Mouse (Mus musculus): ENCODE results near the gene Pld3.

Gene Pld3

GRCm38 (mm10) chr7:27552931-27553513 lies at the start of gene Pld3, which contains the start of gene 2310022A10Rik:
TSS of gene Pld3 (minus strand) at chr7:27553218.
TSS of gene 2310022A10Rik (plus strand) at chr7:27553233.
- DNase-seq = peak; percentile 93

DNA sequence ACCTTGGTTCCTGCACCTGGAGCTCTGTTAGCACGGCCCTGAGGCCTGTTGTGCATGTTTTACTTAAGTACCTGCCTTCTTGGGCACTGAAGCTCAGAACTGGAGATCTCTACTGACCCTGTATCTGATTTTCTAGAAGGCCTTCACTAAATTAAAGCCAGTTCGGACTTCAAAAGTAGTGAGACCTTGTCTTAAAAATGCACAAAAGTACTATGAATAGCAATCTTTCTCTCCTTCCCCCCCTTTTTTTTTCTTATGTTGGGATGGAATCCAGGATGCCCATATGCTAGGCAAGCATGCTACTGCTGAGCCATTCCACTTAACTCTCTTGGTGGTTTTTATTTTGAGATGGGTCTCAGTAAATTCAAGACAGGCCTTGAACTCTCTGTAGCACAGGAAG lies 49.1 kb upstream of the Pld3 start:
- no peak for DNase-seq

GRCm38 (mm10) chr7:27601628-27602027 lies 48.6 kb upstream of the Pld3 start:
- no peak for DNase-seq

DNA sequence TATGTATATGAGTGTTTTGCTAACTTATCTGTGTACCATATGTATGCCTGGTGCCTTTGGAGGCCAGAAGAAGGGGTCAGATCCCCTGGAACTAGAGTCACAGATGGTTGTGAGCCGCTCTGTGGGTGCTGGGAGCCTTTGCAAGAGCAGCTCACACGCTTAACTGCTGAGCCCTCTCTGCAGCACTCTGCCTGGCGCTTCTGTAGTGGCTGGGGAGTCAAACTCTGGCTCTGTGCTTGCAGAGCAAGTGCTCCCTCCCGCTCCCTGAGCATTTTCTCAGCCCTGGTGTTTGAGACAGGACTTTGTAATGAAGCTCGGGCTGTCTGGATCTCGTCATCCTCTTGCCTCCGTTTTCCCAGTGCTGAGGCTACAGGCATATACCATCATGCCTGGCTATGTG lies 45.0 kb upstream of the Pld3 start:
- DNase-seq = no peak

GRCm38 (mm10) chr7:27596586-27597503 lies 43.8 kb upstream of the Pld3 start:
- DNase-seq = peak; percentile 42

- DNase-seq = no peak
Observed at GRCm38 (mm10) chr7:27592934-27593645, 40.1 kb upstream of the Pld3 start.

GRCm38 (mm10) chr7:27592217-27592929 lies 39.4 kb upstream of the Pld3 start:
- DNase-seq = peak; percentile 32

- peak; percentile 91 for DNase-seq
Observed at GRCm38 (mm10) chr7:27591266-27592216, 38.5 kb upstream of the Pld3 start, which contains the start of gene Akt2. TSS of gene Akt2 (plus strand) at chr7:27591552.

- DNase-seq = no peak
Observed at GRCm38 (mm10) chr7:27590566-27591213, 37.7 kb upstream of the Pld3 start.

DNA sequence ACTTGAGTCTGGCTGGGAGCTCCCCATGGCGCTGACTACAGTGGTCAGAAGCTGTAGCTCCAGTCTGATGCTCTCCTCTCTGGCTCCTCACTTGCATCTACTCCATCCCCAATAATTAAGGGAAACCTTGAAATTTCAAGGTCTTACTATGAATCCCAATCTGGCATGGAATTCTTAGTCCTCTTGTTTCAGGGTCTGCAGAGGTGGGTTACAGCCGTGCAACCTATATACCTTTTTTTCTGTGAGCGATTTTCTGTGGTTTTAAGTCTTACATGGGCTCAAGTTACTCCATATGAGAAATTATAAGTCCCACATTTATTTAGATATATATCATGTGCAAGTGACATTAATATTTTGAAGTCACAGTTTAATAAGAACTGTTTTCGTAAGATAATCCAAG lies 37.1 kb upstream of the Pld3 start:
- no peak for DNase-seq

DNA sequence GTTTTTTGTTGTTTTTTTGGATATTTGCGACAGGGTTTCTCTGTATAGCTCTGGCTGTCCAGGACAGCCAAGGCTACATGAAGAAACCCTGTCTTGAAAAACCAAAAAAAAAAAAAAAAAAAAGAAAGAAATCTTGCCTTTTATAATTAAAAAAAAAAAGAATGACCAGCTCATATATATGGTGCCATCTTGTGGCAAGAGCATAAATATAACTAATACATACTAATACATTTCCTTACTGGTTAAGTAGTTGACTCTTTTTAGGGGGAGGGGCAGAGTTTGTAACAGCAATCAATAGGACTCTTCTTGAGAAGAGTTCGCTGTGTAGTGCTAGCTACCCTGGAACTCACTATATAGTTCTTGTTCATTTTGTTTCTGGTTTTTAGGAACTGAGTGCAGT lies 34.7 kb upstream of the Pld3 start:
- no peak for DNase-seq

- DNase-seq = no peak
Observed at GRCm38 (mm10) chr7:27586861-27587260, 33.8 kb upstream of the Pld3 start.

- no peak for DNase-seq
Observed at GRCm38 (mm10) chr7:27580380-27581174, 27.6 kb upstream of the Pld3 start.

DNA sequence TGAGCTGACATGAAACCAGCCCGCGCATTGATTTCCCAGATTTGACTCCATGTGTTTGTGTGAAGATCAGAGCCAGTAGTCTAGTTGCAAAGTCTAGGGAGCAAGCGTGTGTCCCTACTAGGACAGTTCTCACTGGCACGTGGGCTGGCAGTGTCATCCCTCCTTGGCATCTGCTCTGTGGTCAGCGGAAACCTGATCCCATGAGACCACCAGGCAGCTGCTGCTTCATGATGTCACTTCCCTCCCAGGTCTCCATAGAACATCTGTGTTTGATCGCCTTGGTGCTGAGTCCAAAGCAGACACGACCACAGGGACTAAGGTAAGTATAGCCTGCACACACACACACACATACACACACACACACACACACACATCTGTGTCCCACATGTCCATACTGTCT lies 25.4 kb upstream of the Pld3 start:
- DNase-seq = no peak

DNA sequence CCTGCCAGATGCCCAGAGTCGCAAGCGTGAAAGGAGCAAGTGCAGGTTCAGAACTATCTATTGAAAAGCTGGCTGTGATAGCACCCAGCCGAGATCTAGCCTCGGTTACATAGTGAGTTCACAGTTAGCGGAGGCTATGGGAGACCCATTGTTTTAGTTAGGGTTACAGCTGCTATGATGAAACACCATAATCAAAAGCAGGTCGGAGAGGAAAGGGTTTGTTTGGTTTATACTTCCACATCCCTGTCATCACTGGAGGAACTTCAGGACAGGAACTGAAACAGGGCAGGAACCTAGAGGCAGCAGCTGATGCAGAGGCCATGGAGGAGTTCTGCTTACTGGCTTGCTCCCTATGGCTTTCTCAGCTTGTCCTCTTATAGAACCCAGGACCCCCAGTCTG lies 24.6 kb upstream of the Pld3 start:
- no peak for DNase-seq

- peak; percentile 57 for DNase-seq
Observed at GRCm38 (mm10) chr7:27576914-27577313, 23.9 kb upstream of the Pld3 start.

GRCm38 (mm10) chr7:27574124-27574880 lies 21.3 kb upstream of the Pld3 start:
- no peak for DNase-seq

DNA sequence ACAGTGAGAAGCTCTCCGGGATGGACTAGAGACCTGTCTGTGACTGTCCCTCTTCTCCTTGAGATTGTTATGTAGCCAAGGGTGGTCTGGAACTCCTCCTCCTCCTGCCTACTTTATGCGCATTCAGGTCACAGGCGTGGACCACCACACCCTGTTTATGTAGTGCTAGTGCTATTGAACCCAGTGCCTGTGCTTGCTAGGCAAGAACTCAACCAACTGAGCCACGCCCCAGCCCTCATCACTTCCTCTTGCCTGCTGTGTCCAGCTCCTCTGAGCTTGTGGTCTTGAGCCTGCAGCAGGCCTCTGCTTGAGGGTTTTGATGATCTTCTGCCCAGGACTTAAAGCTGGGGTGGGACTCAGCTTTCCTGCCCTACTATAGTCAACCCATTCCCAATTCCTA lies 19.1 kb upstream of the Pld3 start:
- DNase-seq = no peak

DNA sequence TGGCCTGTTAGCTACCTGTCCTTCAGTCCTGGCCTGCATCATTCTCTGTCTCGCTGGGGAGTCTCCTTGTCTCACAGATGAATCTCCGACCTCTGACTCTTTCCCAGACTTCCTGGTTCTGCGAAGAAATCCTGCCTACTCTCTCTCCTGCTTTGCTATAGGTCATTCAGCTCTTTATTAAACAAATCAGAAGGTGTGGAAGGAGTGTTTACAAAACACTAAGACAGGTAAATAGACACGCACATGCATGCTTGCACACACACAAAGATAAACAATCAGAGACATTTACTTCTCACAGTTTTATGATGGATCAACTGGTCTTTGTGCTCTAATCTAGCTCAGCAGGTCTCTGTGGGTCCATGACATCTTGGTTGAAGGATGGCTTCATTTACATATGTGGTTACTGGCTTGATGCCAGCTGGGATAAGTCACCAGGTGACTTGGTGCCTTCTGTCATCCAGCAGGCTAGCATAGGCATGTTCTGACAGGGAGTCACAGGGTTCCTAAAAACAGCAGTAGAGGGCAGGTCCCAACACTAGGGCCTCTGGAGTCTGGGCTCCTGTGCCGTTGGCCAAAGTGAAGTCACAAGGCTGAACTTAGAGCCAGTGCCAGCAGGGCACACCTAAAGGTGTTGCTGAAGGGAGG lies 16.7 kb upstream of the Pld3 start:
- no peak for DNase-seq

Measured in lung, postnatal 14 days (tissue).